Mouse (Mus musculus) G1E (cell line): ENCODE measurements around the gene R3hdm2. TPM values are rescaled to one million over a fixed set of nuclear protein-coding genes. Genes with fewer than 3 reads are reported as not detected.

Experiments used
- ATAC-seq: 2 replicates; pipeline ENCODE4 v1.8.0; 2016; ENCODE audit warnings: mild to moderate bottlenecking; ENCODE audit not compliant: insufficient number of reproducible peaks, poor library complexity, low FRiP score, severe bottlenecking; ENCODE audit errors: extremely low read depth
- DNase-seq: peaks from one replicate; pipeline ENCODE4 v3.0.0; 2012; ENCODE audit warnings: low spot score
- H3K27me3 ChIP-seq: 2 replicates; pipeline ENCODE4 v1.6.1; 2012; ENCODE audit warnings: mild to moderate bottlenecking, low read length, inconsistent platforms; ENCODE audit not compliant: insufficient read depth
- H3K36me3 ChIP-seq: replicated peaks from 2 replicates; pipeline ENCODE3; 2012; ENCODE audit warnings: mild to moderate bottlenecking, inconsistent platforms
- H3K4me1 ChIP-seq: 2 replicates; pipeline ENCODE4 v1.6.1; 2012; ENCODE audit warnings: low read depth, low read length, inconsistent platforms, mixed read lengths; ENCODE audit not compliant: insufficient read depth
- H3K4me3 ChIP-seq: 2 replicates; pipeline ENCODE4 v1.5.1; 2012; ENCODE audit warnings: low read depth, mild to moderate bottlenecking, inconsistent platforms, low read length, moderate library complexity, mixed read lengths
- H3K9me3 ChIP-seq: replicated peaks from 2 replicates; pipeline ENCODE4 v1.6.1; 2012; ENCODE audit warnings: inconsistent platforms
- CTCF ChIP-seq: IDR thresholded peaks from 2 replicates; pipeline ENCODE4 v1.5.1; 2012; ENCODE audit warnings: low read depth, low read length, inconsistent platforms, mixed read lengths
- GATA1 ChIP-seq: IDR thresholded peaks from 2 replicates; pipeline ENCODE4 v1.6.1; 2012; ENCODE audit warnings: borderline replicate concordance, low read length, inconsistent platforms, mixed read lengths
- GATA2 ChIP-seq: IDR thresholded peaks from 2 replicates; pipeline ENCODE4 v1.6.1; 2012; ENCODE audit warnings: low read depth, low read length, inconsistent platforms, borderline replicate concordance
- POLR2AphosphoS5 ChIP-seq: IDR thresholded peaks from 2 replicates; pipeline ENCODE4 v1.6.1; 2012; ENCODE audit warnings: low read depth, low read length, inconsistent platforms; ENCODE audit not compliant: insufficient replicate concordance
- TAL1 ChIP-seq: conservative IDR thresholded peaks from 2 replicates; pipeline ENCODE4 v1.6.1; 2012; ENCODE audit warnings: low read depth, low read length, inconsistent platforms, mixed read lengths
- polyA plus RNA-seq: library from polyadenylated mRNA; stranded (reverse); fragments of >175 nt; gene quantifications from 2 replicates; pipeline ENCODE4 v1.2.3, GENCODE M21; 2012
- total RNA-seq, 2 experiments: library from RNA; stranded (forward) in 1 of 2; stranded (reverse) in 1 of 2; fragments of 200-1000 nt in 1 of 2; fragments of >200 nt in 1 of 2; fragmentation: Nextera tagmentation in 1 of 2; gene quantifications; 2 replicates each; pipeline ENCODE4 v1.2.3; 2014 to 2017

R3hdm2 gene
- total and polyA plus RNA-seq, 3 experiments: 14.8 to 123 (median 97.4) TPM

GRCm38 (mm10) chr10:127367116-127367515 lies 13.0 kb upstream of the R3hdm2 start:
- H3K9me3 ChIP-seq: no peaks in the 10 kb centered on the region
- no peak for ATAC-seq
- no peak for DNase-seq
- no peak overlapping the region for H3K4me3 ChIP-seq
- TF ChIP-seq GATA1 (no peak), TAL1 (no peak), GATA2 (no peak), POLR2AphosphoS5 (no peak), CTCF (no peak)
- no peaks in the 10 kb centered on the region for H3K36me3 ChIP-seq
- H3K27me3 ChIP-seq: peaks cover 31% of the 10 kb centered on the region
- peaks cover 3% of the 10 kb centered on the region; the same call in 1 of the 2 replicates for H3K4me1 ChIP-seq

DNA sequence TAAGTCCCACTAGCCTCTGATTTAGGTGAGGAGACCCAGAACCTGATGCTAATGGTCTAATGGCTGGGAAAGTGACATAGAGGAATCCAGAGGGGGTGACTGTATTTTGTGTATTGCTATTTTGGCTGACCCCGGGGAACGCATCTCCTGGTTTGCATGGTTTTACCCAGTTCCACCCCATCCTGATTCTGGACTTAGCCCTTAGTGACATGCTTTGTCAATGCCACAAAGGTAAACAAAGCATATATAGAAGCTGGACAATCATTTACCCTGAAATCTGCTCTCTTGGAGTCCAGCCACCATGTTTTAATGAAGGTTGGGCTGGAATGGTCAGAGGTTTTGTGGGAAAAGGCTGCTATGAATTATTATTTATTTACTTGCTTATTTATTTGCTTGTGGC lies 11.9 kb upstream of the R3hdm2 start:
- no peak for ATAC-seq
- Histone ChIP-seq H3K9me3 (no peaks in the 10 kb centered on the region), H3K4me3 (no peak overlapping the region), H3K36me3 (no peaks in the 10 kb centered on the region), H3K27me3 (peaks cover 28% of the 10 kb centered on the region), H3K4me1 (peaks cover 3% of the 10 kb centered on the region; the same call in 1 of the 2 replicates)
- DNase-seq: no peak
- TF ChIP-seq CTCF (no peak), GATA1 (no peak)

DNA sequence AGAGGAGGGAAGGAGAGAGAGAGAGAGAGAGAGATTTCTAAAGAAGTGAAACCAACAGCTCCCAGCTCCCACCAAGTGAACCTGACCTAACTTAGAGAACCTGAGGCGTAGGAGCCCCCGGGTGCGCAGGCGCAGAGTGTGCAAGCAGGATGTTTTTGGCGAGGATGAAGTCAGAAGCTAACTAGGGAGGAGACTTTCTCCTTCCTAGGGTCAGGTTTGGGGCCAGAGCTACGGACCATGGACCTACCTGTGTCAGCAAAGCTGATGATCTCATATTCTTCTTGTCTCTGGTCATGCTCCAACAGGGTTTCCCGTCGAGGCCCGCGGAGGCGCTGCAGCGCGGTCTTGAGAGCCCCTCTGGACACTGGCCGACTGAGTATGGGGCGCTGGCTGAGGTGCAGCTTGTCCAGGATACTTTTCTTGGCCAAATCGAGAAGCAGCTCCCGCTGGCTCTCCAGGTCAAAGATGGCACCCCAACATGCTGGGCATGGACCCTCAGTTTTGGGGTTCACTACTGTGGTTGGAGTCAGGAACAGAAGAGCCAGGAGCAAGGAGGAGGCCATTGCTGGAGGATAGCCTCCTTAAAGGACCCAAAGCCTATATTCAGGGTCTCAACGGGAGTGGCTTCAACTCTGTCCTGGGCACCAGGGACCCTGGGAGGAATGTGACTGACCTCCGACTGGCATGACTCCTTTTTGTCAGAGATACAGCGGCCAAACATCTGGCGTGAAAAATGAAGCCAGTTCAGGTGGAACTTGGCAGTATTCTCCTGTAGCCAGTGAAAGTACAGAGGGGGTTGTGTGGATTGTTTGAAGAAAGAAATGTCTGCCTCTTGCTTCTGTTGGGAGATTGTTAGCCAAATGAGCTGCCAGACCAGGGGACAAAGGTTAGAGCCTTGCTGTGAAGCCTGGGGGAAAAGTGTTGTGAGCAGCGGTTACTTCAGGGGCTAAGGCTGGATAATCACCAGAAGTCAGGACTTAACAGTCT lies 10.0 kb upstream of the R3hdm2 start, which contains the start of gene Inhbc:
Gene Inhbc (minus strand): TSS at position 598 of the 987 bp plus-strand sequence.
- no peak for ATAC-seq
- no peak for DNase-seq
- peaks cover 28% of the 10 kb centered on the region for H3K27me3 ChIP-seq
- TF ChIP-seq TAL1 (no peak), CTCF (no peak), GATA1 (no peak), POLR2AphosphoS5 (no peak), GATA2 (no peak)
- no peak within 1 kb of the TSS for H3K4me3 ChIP-seq
- H3K9me3 ChIP-seq: no peaks in the 10 kb centered on the region
- peaks cover 3% of the 10 kb centered on the region; the same call in 1 of the 2 replicates for H3K4me1 ChIP-seq
- no peaks in the 10 kb centered on the region for H3K36me3 ChIP-seq

GRCm38 (mm10) chr10:127371023-127371422 lies 9.1 kb upstream of the R3hdm2 start:
- ATAC-seq: no peak
- Histone ChIP-seq H3K9me3 (no peaks in the 10 kb centered on the region), H3K4me3 (no peak overlapping the region), H3K36me3 (no peaks in the 10 kb centered on the region), H3K4me1 (peaks cover 3% of the 10 kb centered on the region; the same call in 1 of the 2 replicates), H3K27me3 (peaks cover 28% of the 10 kb centered on the region)
- TF ChIP-seq TAL1 (no peak), GATA1 (no peak), POLR2AphosphoS5 (no peak), CTCF (no peak), GATA2 (no peak)
- no peak for DNase-seq

DNA sequence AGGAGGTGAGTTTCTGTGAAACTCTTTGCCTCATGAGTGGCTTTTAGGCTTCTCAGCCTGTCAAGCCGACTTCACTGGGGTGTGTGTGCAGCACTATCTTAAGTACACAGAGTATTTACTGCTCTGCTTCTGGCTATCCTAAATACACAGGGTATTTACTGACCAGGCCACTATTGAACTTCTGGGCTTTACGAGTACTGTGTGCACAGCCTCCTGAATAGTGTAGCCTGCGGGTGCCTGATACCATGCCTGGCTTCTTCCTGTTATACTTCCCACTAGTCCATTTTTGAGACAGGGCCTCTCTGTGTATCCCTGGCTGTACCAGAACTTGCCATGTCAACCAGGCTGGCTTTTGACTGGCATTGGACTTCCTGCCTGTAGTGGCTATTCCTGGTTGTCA lies 2.4 kb upstream of the R3hdm2 start:
- Histone ChIP-seq H3K4me1 (peaks cover 19% of the 10 kb centered on the region), H3K9me3 (no peaks in the 10 kb centered on the region), H3K27me3 (peaks cover 8% of the 10 kb centered on the region), H3K4me3 (no peak overlapping the region), H3K36me3 (peaks cover 3% of the 10 kb centered on the region)
- ATAC-seq (no peak), DNase-seq (no peak)
- TF ChIP-seq CTCF (no peak), GATA1 (no peak), TAL1 (no peak), GATA2 (no peak), POLR2AphosphoS5 (no peak)

GRCm38 (mm10) chr10:127379654-127380053 lies 473 bp upstream of the R3hdm2 start:
- Histone ChIP-seq H3K9me3 (no peaks in the 10 kb centered on the region), H3K36me3 (peaks cover 9% of the 10 kb centered on the region), H3K4me3 (peak overlapping the region; percentile 82), H3K27me3 (peaks cover 8% of the 10 kb centered on the region), H3K4me1 (peaks cover 22% of the 10 kb centered on the region)
- no peak for ATAC-seq
- TF ChIP-seq GATA2: no peak
- no peak for TF ChIP-seq TAL1
- no peak for TF ChIP-seq CTCF
- no peak for TF ChIP-seq GATA1
- no peak for TF ChIP-seq POLR2AphosphoS5
- DNase-seq: no peak
